Mouse (Mus musculus) forebrain, embryonic 10.5 days (tissue): Measurements from ENCODE around the gene Surf2. TPM values are rescaled to one million over a fixed set of nuclear protein-coding genes. Genes with fewer than 3 reads are reported as not detected.
A peak's percentile ranks its signal among the peaks of the same experiment; 100 is the strongest.

Experiments used
- DNase-seq: peaks from one replicate; pipeline ENCODE4 v3.0.0-alpha.2; 2017; ENCODE audit warnings: low spot score; ENCODE audit errors: extremely low spot score
- H3K27ac ChIP-seq: fragments of 300-500 bp; sonication (generic); 2 replicates; pipeline ENCODE4 v1.5.1; 2016; ENCODE audit warnings: mild to moderate bottlenecking
- H3K27me3 ChIP-seq: fragments of 300-500 bp; sonication (generic); 2 replicates; pipeline ENCODE4 v1.6.1; 2016; ENCODE audit warnings: mild to moderate bottlenecking; ENCODE audit not compliant: poor library complexity, severe bottlenecking
- H3K36me3 ChIP-seq: fragments of 300-500 bp; sonication (generic); replicated peaks from 2 replicates; pipeline ENCODE4 v1.6.1; 2016; ENCODE audit warnings: mild to moderate bottlenecking, moderate library complexity
- H3K4me1 ChIP-seq: fragments of 300-500 bp; sonication (generic); 2 replicates; pipeline ENCODE4 v1.6.1; 2016
- H3K4me3 ChIP-seq: fragments of 300-500 bp; sonication (generic); 2 replicates; pipeline ENCODE4 v1.5.1; 2016; ENCODE audit warnings: mild to moderate bottlenecking, moderate library complexity
- H3K9me3 ChIP-seq: fragments of 300-500 bp; sonication (generic); 2 replicates; pipeline ENCODE4 v1.6.1; 2016; ENCODE audit warnings: mild to moderate bottlenecking, moderate library complexity
- WGBS: fragments of 180-500 bp; shearing (Covaris S2); methylation state at CpG from one replicate; pipeline ENCODE4 v1.1.7; 2016; 5-methylcytosine and 5-hydroxymethylcytosine counted together
- polyA plus RNA-seq: library from polyadenylated mRNA; unstranded; fragments of >200 nt; fragmentation: Nextera tagmentation; extraction: Ambion mirVana; gene quantifications from 2 replicates; pipeline ENCODE4 v1.2.1, GENCODE M21; 2016

Surf2 gene
- polyA plus RNA-seq, 1 experiment from 2014 or later, result 55.1 TPM

DNA sequence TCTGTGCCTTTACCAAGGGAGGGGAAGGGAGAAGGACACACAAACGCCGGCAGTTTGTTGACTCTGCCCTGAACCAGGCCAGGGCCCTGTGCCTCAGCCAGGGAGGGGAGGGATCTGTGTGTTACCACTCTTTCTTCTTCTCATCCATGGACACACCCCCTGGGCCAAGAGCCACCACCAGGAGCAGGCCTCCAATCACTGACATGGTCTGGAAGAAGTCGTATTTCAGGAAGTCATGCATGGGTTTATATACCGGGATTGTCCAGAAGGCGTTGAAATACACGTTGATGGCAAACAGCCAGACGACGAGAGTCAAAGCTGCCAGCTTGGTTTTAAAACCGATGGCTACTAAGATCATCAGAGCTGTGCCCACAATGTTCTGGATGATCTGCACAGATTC lies 5.6 kb downstream of the Surf2 start:
- Histone ChIP-seq H3K4me3 (no peak overlapping the region), H3K9me3 (no peaks in the 10 kb centered on the region), H3K27me3 (no peaks in the 10 kb centered on the region), H3K4me1 (peaks cover 15% of the 10 kb centered on the region), H3K27ac (no peak overlapping the region), H3K36me3 (peaks cover 98% of the 10 kb centered on the region)
- 90% methylated on average over 9 of the region's 9 CpGs for WGBS
- no peak for DNase-seq

DNA sequence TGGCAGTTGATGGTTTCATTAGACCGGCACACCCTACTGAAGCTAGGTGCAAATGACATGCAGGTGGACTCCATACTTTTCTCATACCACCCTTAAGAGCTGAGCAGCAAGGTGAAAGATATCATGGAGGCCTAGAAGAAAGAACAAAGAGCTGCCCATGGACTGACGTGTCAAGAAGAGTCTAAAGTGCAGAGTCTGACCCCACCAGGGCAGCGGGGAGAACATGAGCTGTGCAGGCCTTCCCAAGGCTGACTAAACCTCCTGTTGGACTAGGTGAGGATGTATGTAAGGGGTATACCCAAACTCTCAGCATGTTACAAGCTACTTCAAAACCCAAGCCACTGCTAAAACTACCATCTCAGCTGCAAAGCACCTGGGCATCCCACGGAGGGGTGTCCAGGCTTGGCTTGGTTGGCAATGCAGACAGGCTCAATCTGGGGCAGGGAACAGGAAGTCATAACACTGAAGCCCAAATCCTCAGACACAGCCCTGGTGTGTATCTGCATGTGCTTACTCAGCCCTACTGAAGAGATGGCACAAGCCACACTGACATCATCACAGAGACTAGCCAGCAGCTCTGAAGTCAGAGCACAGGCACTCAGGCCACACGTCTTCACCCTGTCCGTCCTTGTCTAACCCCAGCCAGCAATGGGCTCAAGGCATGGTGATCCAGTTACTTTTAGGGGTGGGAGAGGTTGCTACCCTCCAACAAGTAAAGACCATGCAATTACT lies 11.7 kb downstream of the Surf2 start:
- H3K27me3 ChIP-seq, result no peaks in the 10 kb centered on the region
- H3K4me1 ChIP-seq, result peaks cover 27% of the 10 kb centered on the region
- H3K27ac ChIP-seq, result no peak overlapping the region
- H3K9me3 ChIP-seq, result no peaks in the 10 kb centered on the region
- no peak overlapping the region for H3K4me3 ChIP-seq
- DNase-seq, result no peak
- peaks cover 90% of the 10 kb centered on the region for H3K36me3 ChIP-seq
- WGBS, result 86% methylated on average over 6 of the region's 6 CpGs

DNA sequence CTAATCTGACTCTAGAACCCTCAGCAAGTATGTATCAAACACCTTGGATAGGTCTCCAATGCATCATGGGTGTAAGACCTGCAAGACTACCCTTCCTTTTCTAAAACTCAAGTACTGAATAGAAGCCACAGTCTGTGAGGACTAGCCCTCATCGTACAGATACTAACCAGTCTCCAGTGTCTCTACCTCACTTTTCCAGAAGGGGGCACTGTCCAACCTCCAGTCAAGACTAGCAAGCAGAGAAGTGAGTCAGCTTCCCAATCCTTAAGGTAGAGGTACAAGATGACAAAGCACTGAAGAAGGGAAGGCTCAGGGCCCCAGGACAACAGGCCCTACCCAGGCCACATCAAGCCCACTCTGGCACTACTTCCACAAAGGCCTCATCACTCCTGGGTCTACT lies 14.2 kb downstream of the Surf2 start:
- Histone ChIP-seq H3K9me3 (no peaks in the 10 kb centered on the region), H3K4me1 (peaks cover 37% of the 10 kb centered on the region), H3K36me3 (peaks cover 65% of the 10 kb centered on the region), H3K27me3 (no peaks in the 10 kb centered on the region), H3K4me3 (peak overlapping the region; percentile 6), H3K27ac (no peak overlapping the region)
- peak; percentile 58 for DNase-seq
- WGBS, result 60% methylated on average over 1 of the region's 1 CpGs

DNA sequence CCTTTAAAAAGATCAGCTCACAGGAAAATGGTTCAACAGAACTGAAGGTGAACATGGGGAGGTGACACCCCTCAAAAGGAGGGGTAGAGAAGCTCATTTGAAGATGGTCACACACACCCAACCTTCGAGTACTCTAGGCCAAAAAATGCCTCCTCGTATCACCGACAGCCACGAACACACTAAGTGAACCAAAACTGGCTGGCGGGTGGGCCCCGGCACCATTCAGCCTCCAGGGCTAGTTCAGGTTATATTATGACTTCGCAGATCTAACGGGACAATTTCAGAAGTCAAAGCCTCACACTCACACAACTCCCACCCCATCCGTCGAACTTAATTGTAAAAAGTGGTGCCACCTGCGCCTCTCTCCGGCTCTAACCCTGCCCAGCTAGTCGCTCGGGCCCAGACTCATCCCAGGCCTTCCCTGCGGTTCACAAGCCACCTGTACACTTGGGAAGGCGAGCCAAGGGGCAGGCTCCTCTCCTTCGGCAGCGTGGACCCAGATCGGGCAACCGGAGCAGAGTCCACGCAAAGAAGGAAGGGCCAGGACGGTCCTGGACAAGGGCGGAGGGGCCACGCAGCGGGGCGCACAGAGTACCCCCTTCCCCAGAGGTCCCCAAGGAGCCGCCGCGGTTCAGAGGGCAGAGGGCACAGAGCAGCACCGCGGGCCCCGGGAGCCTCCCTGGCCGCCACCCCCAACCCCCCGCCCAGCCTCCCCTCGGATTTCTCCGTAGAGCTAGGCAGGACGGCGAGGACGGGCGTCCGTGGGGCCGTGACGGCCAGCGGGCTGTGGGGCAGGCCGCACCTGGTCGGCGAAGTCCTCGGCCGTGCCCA lies 16.5 kb downstream of the Surf2 start:
- Histone ChIP-seq H3K4me3 (peak overlapping the region; percentile 80), H3K27me3 (no peaks in the 10 kb centered on the region), H3K4me1 (peaks cover 37% of the 10 kb centered on the region), H3K27ac (peak overlapping the region; percentile 96), H3K9me3 (no peaks in the 10 kb centered on the region), H3K36me3 (peaks cover 42% of the 10 kb centered on the region)
- DNase-seq, result no peak
- 3% methylated on average over 49 of the region's 49 CpGs for whole genome bisulfite sequencing

DNA sequence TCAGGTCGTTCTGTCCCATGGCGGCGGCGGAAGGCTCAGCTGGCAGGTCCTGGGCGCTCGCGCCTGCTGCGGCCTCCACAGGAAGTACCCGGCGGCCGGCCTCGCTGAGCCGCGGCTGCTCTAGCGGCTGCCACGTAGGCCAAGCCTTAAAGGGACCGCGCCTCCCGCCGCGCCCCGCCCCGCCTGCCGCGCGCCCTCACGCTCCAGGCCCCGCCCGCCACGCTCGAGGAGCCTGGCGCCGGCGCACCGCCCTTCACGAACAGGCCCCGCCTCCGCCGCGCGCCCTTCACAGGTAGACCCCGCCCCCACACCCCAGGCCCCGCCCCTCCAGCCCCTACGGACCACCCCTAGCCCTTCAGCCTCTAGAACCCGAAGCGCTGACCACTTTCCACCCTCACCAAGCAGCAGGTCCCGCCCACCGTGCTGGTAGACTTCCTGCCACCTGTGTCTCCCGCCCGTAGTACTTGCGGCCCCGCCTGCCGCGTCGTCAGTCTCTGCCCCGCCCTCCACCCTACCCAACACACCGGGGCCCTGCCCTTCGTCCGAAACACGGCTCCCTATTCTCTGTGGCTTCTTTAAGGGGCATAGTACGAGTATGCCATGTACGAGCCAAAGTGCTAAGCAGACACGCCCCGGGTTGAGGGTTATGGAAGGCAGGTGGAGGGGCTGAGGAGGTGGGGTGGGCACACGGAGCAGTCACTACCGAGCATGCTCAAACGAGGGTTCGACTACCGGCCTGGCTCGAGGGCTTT lies 17.3 kb downstream of the Surf2 start, which contains the start of the genes Surf4 and Stkld1:
TSS of gene Surf4 (minus strand) at position 625 of the 752 bp plus-strand sequence.
TSS of gene Stkld1 (plus strand) at position 744 of the 752 bp plus-strand sequence.
- Histone ChIP-seq H3K27ac (peak within 1 kb of the TSS; percentile 96), H3K4me1 (peaks cover 37% of the 10 kb centered on the region), H3K9me3 (no peaks in the 10 kb centered on the region), H3K27me3 (no peaks in the 10 kb centered on the region), H3K4me3 (peak within 1 kb of the TSS; percentile 80), H3K36me3 (peaks cover 34% of the 10 kb centered on the region)
- peak; percentile 96 for DNase-seq
- under 1% methylated on average over 69 of the region's 70 CpGs for WGBS

DNA sequence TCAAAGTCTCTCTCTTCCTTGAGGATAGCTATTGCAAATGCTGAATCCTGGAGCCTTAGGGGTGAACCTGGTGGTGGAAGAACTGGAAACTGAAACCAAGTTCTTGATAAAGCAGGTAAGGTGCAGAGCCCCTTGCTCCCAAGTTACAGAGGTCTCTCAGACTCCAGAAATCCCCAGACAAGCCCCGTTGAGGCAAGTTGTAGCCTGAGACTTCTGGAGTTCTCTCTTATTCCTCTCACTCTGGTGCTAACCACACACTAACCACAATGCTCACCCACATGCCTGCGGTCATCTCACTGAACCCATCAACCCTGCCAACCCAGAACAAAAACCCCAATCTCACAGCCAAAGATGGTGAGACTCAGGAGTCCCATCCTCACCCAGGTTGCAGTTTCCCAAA lies 19.1 kb downstream of the Surf2 start:
- Histone ChIP-seq H3K9me3 (no peaks in the 10 kb centered on the region), H3K36me3 (peaks cover 16% of the 10 kb centered on the region), H3K27me3 (no peaks in the 10 kb centered on the region), H3K27ac (no peak overlapping the region), H3K4me1 (peaks cover 36% of the 10 kb centered on the region), H3K4me3 (no peak overlapping the region)
- 98% methylated on average over 2 of the region's 2 CpGs for WGBS
- DNase-seq, result no peak

DNA sequence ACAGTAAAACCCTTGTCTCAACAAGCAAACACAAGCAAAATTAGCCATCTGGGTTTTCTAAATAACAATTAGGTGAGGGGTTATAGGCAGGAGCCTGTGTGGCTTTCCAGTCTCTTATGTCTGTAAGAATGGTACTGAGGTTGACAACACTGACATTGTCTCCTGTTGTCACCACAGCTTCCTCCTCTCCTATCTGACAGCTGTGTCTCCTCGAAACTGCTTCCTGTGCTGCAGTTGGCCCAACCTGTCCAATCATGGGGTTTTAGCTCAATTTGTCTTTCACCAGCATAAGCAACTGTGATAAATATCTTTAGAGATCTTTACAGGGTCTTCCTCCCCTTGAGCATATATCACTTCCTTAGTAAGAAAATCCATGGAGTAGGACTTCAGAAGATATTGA lies 20.3 kb downstream of the Surf2 start:
- H3K27me3 ChIP-seq, result no peaks in the 10 kb centered on the region
- H3K4me1 ChIP-seq, result peaks cover 25% of the 10 kb centered on the region
- WGBS, result 77% methylated on average over 1 of the region's 1 CpGs
- H3K4me3 ChIP-seq, result no peak overlapping the region
- no peak for DNase-seq
- H3K27ac ChIP-seq, result no peak overlapping the region
- H3K36me3 ChIP-seq, result peaks cover 5% of the 10 kb centered on the region
- no peaks in the 10 kb centered on the region for H3K9me3 ChIP-seq

DNA sequence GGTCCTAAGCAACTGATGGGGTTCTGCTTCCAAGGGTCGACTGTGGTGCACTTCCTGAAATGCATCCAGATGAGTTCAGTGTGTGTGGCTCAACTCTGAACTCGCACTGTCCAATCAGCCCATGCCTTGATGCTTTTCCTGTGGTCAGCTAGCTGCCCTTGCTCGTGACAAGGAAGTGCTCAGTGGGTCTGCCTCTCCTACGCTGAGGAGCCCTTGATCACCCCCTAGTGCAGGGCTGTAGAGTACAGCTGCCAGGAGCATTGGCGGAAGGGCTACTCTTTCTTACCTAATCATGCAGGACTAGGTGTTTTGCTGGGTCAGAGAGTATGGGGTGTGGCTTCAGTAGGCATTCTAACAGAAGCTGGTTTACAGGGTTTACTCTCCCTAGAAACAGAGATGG lies 25.4 kb downstream of the Surf2 start:
- H3K4me3 ChIP-seq, result no peak overlapping the region
- no peaks in the 10 kb centered on the region for H3K36me3 ChIP-seq
- H3K4me1 ChIP-seq, result no peaks in the 10 kb centered on the region
- 46% methylated on average over 5 of the region's 5 CpGs for WGBS
- no peak overlapping the region for H3K27ac ChIP-seq
- no peaks in the 10 kb centered on the region for H3K9me3 ChIP-seq
- no peaks in the 10 kb centered on the region for H3K27me3 ChIP-seq
- DNase-seq, result no peak

DNA sequence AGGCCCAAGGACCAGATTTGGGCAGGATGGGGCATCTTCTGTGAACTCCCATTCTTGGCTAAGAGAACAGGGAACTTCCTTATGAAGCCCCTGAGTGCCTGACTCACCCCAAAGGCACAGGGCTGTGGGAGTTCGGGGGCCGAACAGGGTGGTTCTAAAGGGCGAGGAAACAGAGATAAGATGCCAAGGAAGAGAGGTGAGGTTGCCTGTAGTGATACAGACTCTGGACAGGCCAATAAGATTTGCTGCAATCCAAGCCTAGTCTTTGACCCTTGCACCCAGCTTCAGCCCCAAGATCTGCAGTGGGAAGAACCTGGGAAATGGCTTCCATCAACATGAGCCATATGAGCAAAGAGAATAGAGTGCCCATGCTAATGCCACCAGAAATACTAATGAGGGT lies 27.1 kb downstream of the Surf2 start:
- Histone ChIP-seq H3K36me3 (0 out of 2 replicates have a peak, but pooled peaks cover 4% of the 10 kb centered on the region), H3K4me1 (no peaks in the 10 kb centered on the region), H3K4me3 (no peak overlapping the region), H3K9me3 (no peaks in the 10 kb centered on the region), H3K27me3 (no peaks in the 10 kb centered on the region), H3K27ac (no peak overlapping the region)
- WGBS, result 81% methylated on average over 3 of the region's 3 CpGs
- no peak for DNase-seq

DNA sequence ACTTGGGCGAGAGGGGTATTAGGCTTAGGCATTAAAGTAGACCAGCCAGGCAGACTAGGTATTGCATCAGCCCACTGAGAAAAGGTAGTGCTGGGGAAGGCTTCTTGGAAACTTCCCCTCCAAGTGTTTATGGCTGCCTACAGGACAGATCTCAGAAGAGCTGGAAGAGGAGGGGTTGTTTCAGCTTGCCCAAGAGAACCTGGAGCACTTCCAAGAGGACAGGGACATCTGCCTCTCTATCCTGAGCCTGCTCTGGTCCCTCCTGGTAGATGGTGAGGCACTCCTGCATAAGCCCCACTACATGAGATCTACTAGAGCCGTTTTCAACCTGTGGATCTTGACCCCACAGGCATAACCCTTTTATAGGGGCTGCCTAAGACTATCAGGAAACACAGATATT lies 34.2 kb downstream of the Surf2 start:
- peaks cover 73% of the 10 kb centered on the region for H3K36me3 ChIP-seq
- H3K27me3 ChIP-seq, result no peaks in the 10 kb centered on the region
- no peak for DNase-seq
- H3K27ac ChIP-seq, result no peak overlapping the region
- no peaks in the 10 kb centered on the region for H3K9me3 ChIP-seq
- H3K4me3 ChIP-seq, result no peak overlapping the region
- 95% methylated on average over 2 of the region's 2 CpGs for WGBS
- H3K4me1 ChIP-seq, result no peaks in the 10 kb centered on the region

DNA sequence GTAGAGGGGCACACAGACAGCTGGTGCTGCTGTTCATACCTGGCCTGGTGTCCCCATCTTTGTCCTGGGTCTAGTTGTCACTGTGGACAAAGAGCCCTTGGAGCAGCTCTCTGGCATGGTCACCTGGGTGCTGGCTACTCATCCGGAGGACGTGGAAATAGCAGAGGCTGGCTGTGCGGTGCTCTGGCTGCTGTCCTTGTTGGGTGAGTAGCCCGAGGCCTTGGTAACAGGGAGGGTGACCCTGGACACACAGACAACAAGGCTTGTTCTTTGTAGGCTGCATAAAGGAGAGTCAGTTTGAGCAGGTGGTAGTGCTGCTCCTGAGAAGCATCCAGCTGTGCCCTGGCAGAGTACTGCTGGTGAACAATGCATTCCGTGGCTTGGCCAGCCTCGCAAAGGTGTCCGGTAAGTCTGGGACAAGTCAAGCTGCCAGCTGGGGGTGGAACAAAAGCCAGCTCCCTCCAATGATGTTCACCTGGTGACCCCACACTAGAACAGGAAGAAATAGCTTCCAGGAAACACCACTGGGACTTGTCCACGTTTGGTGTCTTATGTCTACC lies 35.3 kb downstream of the Surf2 start:
- peaks cover 83% of the 10 kb centered on the region for H3K36me3 ChIP-seq
- no peaks in the 10 kb centered on the region for H3K9me3 ChIP-seq
- WGBS, result 91% methylated on average over 8 of the region's 8 CpGs
- DNase-seq, result no peak
- no peak overlapping the region for H3K27ac ChIP-seq
- no peaks in the 10 kb centered on the region for H3K27me3 ChIP-seq
- no peaks in the 10 kb centered on the region for H3K4me1 ChIP-seq
- no peak overlapping the region for H3K4me3 ChIP-seq

DNA sequence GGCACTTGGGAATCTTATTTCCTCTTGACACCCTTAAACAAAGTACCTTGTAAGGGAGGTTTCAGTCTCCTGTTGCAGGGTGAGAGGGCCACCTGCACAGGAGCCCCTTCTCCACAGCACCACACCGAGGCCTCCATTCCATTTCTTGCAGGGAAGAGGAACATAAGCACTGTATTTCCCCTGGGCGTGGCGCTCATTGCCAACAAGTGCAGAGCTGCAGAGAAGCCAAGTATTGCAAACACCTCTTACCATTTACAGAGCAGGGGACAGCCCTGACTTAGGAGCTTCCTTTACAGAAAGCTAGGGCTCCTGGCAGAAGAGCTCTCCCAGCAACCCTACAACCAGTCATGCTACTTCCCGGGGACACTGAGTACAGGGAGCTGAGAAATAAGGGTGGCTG lies 36.0 kb downstream of the Surf2 start:
- Histone ChIP-seq H3K27me3 (no peaks in the 10 kb centered on the region), H3K9me3 (no peaks in the 10 kb centered on the region), H3K36me3 (peaks cover 87% of the 10 kb centered on the region), H3K4me1 (no peaks in the 10 kb centered on the region), H3K4me3 (no peak overlapping the region), H3K27ac (no peak overlapping the region)
- WGBS, result 96% methylated on average over 4 of the region's 4 CpGs
- DNase-seq, result no peak
